Mouse (Mus musculus) CH12.LX (cell line): Measurements from ENCODE around the gene 1700028J19Rik.

Source experiments
- E2F4 ChIP-seq: IDR thresholded peaks from 2 replicates; pipeline ENCODE4 v1.6.1; 2011; ENCODE audit warnings: low read depth, low read length, improper control_type of control experiment; ENCODE audit not compliant: insufficient replicate concordance
- ELF1 ChIP-seq: IDR thresholded peaks from 2 replicates; pipeline ENCODE4 v1.6.1; 2014; ENCODE audit warnings: low read depth, mild to moderate bottlenecking, inconsistent platforms, low read length, improper control_type of control experiment
- EP300 ChIP-seq: IDR thresholded peaks from 2 replicates; pipeline ENCODE4 v1.6.1; 2011; ENCODE audit warnings: low read length, improper control_type of control experiment
- MAFK ChIP-seq: IDR thresholded peaks from 2 replicates; pipeline ENCODE4 v1.6.1; 2011; ENCODE audit warnings: low read length, improper control_type of control experiment; ENCODE audit not compliant: insufficient replicate concordance
- POLR2A ChIP-seq: IDR thresholded peaks from 2 replicates; pipeline ENCODE4 v1.6.1; 2011; ENCODE audit warnings: low read depth, mild to moderate bottlenecking, improper control_type of control experiment, low read length
- TBP ChIP-seq: conservative IDR thresholded peaks from 2 replicates; pipeline ENCODE4 v1.6.1; 2011; ENCODE audit warnings: low read depth, low read length, improper control_type of control experiment
- ZC3H11A ChIP-seq: IDR thresholded peaks from 2 replicates; pipeline ENCODE4 v1.6.1; 2012; ENCODE audit warnings: low read depth, mild to moderate bottlenecking, inconsistent platforms, low read length, improper control_type of control experiment
- ZKSCAN1 ChIP-seq: IDR thresholded peaks from 2 replicates; pipeline ENCODE4 v1.6.1; 2012; ENCODE audit warnings: low read depth, inconsistent platforms, low read length, improper control_type of control experiment, borderline replicate concordance

- TF ChIP-seq EP300 = no peak
- no peak for TF ChIP-seq E2F4
- TF ChIP-seq MAFK = no peak
- no peak for TF ChIP-seq ELF1
- no peak for TF ChIP-seq ZC3H11A
- TF ChIP-seq POLR2A = no peak
- TF ChIP-seq TBP = no peak
- TF ChIP-seq ZKSCAN1 = no peak
These were observed 2.4 kb downstream of the 1700028J19Rik start for GRCm38 (mm10) chr7:44244080-44244479.
